Comparison of ENCODE assay signal across 8 mouse cellular contexts in the genomic region with DNA sequence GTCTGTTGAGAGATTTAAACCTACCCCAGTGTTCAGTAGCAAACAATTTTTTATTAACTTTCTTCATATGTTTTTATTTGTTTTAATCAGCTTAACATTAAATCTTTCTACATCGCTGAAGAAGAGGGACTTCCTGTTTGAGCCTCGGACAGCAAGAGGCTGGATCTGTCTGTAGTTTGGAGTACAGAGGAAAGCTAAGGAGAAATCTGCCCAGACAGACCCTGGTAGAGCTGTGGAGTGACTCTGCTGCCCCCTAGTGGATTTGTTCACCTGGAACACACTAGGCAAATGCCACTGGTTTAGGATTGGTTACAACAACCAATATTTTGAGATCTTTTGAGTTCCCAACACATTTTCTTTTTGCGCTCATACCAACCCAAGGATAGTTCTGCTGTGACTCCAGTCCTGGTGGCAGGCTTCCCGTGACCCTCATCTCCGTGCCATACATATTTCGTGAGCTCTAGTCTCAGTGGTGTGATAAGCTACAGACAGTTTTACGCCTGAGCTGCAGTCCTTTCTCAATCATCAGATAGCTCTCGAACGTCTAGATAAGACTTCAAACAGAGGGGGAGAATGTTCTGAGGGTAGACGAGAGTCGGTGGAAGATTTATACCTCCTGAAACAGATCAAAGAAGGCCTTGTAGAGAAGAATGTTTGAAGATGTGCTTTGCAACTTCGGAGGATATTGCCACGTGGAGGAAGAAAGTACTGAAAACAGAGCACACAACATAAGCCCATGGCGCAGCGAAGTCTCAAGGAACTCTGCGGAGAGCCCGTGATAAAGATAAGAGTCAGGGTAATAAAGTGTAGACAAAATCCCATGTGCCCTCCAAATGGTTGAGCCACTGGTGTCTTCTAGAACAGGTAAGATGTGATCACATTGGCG.
A peak's percentile ranks its signal among the peaks of the same experiment; 100 is the strongest.
DNase-seq lines count a peak whose midpoint lies in the region; ATAC-seq and TF ChIP-seq lines count a peak whose summit lies in the region.

No protein-coding gene starts in this region.

- H3K27me3 ChIP-seq in megakaryocyte, embryonic 14.5 days (replicated peaks), result no peaks in the 10 kb centered on the region

- no peaks in the 10 kb centered on the region for H3K9me3 ChIP-seq in megakaryocyte, embryonic 14.5 days

- peak; percentile 90 for TF ChIP-seq CTCF in cortical plate, adult 2 months (IDR thresholded peaks at IDR 0.05; ENCODE audit: extremely low read depth, insufficient read depth, low read length)

- H3K36me3 ChIP-seq in megakaryocyte, embryonic 14.5 days (replicated peaks; ENCODE audit: low read length), result no peaks in the 10 kb centered on the region

- H3K4me1 ChIP-seq in cortical plate, adult 2 months (ENCODE audit: control insufficient read depth, insufficient read depth, low read length), result peaks cover 1% of the 10 kb centered on the region; the same call in 1 of the 2 replicates
- peaks cover 35% of the 10 kb centered on the region for H3K4me1 ChIP-seq in megakaryocyte, embryonic 14.5 days

- DNase-seq in gastrocnemius, postnatal 10 days, result peak; percentile 80
- peak; percentile 94 for DNase-seq in induced T-regulatory cell, adult 2 months (ENCODE audit: low read depth)
- peak; percentile 34 to 69 for DNase-seq in left cerebral cortex, adult 8-10 months (ENCODE audit: low spot score in 2 of 2)
- peak; percentile 90 to 92 for DNase-seq in right cerebral cortex, postnatal 10 days (ENCODE audit: low spot score in 2 of 2)
- peak; percentile 87 for DNase-seq in urinary bladder, postnatal 14 days (ENCODE audit: low spot score)

- H3K27ac ChIP-seq in cortical plate, adult 2 months (ENCODE audit: insufficient read depth, low read length), result no peak overlapping the region

- H3K4me3 ChIP-seq in cortical plate, adult 2 months (ENCODE audit: insufficient read depth, low read length), result no peak overlapping the region
- peak overlapping the region; percentile 77 for H3K4me3 ChIP-seq in megakaryocyte, embryonic 14.5 days (replicated peaks)

- ATAC-seq in activated CD4-positive, CD25-positive, alpha-beta regulatory T cell, adult 4 months, result peak; percentile 60

- TF ChIP-seq POLR2A in cortical plate, adult 2 months (IDR thresholded peaks at IDR 0.05; ENCODE audit: extremely low read depth, insufficient read depth, low read length), result no peak
